Mouse (Mus musculus): ENCODE results near the gene Itpr1.

DNA sequence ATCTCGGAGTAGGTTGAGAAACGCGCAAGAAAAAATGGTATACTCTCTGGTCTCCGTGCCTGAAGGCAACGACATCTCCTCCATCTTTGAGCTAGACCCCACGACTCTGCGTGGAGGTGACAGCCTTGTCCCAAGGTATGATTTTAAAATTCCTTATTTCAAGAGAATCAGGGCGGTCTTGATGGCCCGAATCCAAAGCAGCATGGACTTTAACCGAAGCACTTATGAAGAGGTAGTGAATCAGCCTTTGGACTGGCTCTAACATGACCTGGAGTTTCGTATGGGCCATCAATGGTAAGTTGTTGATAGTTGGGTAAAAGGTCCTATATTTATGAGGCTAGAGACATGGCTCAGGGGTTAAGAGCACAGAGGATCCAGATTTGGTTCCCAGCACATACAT is 156.1 kb downstream of the Itpr1 start:
- no peak for TF ChIP-seq POLR2A (IDR thresholded peaks at IDR 0.05; ENCODE audit: low read depth, low read length)
- TF ChIP-seq CTCF (conservative IDR thresholded peaks at IDR 0.05; ENCODE audit: insufficient read depth, insufficient read length, low read depth, low read length), result no peak
